Mouse (Mus musculus): Measurements from ENCODE around the gene Nemp1. TPM values are rescaled to one million over a fixed set of nuclear protein-coding genes. Genes with fewer than 3 reads are reported as not detected.

Nemp1 gene
- total and polyA plus RNA-seq, 2 experiments from 2014 or later, result 1.4 to 3.2 TPM

DNA sequence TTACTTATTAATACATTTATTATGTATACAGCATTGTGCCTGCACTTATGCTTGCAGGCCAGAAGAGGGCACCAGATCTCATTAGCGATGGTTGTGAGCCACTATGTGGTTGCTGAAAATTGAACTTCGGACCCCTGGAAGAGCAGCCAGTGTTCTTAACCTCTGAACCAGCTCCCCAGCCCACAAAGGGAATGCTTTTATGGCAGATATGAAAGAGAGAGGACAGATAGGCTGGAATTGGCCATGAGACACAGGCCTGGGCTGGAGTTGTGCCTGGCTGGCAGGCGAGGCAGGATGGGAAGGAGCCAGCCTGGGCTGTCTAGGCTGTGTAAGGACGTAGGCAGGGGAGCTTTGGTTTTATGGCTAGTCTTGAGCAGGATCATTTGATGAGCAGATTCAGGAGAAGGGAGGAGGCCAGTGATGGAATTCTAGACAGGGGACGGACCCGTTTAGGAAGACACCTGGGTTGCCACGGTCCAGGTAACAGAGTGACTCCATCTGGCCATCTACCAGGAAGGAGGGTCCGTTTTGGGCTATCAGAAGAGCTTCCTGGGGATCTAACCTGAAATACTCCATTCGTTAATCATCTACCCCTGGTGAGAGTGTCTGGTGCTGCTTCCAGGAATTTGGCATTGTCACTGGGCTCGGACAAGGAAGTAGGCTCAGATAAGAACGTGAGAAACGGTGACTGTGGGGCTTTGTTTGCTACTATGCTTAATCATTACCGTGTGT is 71.6 kb downstream of the Nemp1 start:
- no peak overlapping the region for H3K4me3 ChIP-seq (ENCODE audit: low read depth, low read length)
- H3K9ac ChIP-seq (replicated peaks; ENCODE audit: low read length, poor library complexity, severe bottlenecking), result no peak overlapping the region
- peaks cover 21% of the 10 kb centered on the region for H3K36me3 ChIP-seq (ENCODE audit: insufficient read depth, low read length)
- no peak for ATAC-seq (ENCODE audit: low FRiP score)
- WGBS, result 54% methylated on average over 13 of the region's 13 CpGs
- DNase-seq (ENCODE audit: low spot score), result no peak
- H3K4me1 ChIP-seq (ENCODE audit: insufficient read depth, low read length), result no peaks in the 10 kb centered on the region; the same call in 1 of the 2 replicates
- H3K27me3 ChIP-seq (ENCODE audit: insufficient read depth, low read length), result no peaks in the 10 kb centered on the region
- H3K27ac ChIP-seq (ENCODE audit: low read depth, low read length), result no peak overlapping the region
- no peak overlapping the region for H3K4me2 ChIP-seq (ENCODE audit: low read depth, low read length, poor library complexity, severe bottlenecking)
- peak; percentile 78 for TF ChIP-seq CTCF (IDR thresholded peaks at IDR 0.05)
- no peaks in the 10 kb centered on the region for H3K9me3 ChIP-seq (ENCODE audit: low read length)

DNA sequence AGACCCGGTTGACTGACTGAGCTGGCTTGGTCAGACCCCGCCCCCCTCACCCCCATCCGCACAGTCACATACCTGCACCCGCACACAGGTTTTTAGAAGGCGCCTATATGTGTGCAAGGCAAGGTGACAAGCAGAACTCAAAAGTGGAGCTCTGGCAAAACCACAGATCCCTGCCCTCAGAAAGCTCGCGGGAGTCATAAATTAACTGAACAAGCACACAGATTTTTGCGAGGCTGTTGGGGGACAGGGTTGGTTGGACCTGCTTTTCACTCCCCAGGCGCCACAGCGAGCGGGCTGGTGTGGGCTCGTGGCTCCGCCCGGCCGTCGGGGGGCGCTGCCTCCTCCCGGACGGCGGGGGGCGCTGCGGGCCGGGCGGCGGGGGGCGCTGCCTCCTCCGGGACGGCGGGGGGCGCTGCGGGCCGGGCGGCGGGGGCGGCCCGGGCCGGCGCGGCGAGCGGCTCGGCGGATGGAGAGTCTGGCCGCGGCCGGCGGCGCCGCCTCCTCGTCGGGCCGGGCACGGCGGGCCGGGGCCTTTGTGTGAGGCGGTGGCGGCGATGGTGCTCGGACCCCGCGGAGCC is 72.5 kb downstream of the Nemp1 start, which contains the start of gene Zbtb39:
Gene Zbtb39 (plus strand): TSS at position 456 of the 578 bp plus-strand sequence.
- DNase-seq (ENCODE audit: low spot score), result peak; percentile 75
- Histone ChIP-seq H3K27ac (ENCODE audit: low read depth, low read length) (peak within 1 kb of the TSS; percentile 77), H3K27me3 (ENCODE audit: insufficient read depth, low read length) (no peaks in the 10 kb centered on the region), H3K36me3 (ENCODE audit: insufficient read depth, low read length) (peaks cover 29% of the 10 kb centered on the region), H3K9ac (replicated peaks; ENCODE audit: low read length, poor library complexity, severe bottlenecking) (peak within 1 kb of the TSS; percentile 94), H3K4me1 (ENCODE audit: insufficient read depth, low read length) (no peaks in the 10 kb centered on the region; the same call in 1 of the 2 replicates), H3K9me3 (ENCODE audit: low read length) (no peaks in the 10 kb centered on the region), H3K4me3 (ENCODE audit: low read depth, low read length) (peak within 1 kb of the TSS; percentile 69), H3K4me2 (ENCODE audit: low read depth, low read length, poor library complexity, severe bottlenecking) (peak within 1 kb of the TSS; percentile 69)
- 1% methylated on average over 18 of the region's 61 CpGs for WGBS
- peak; percentile 64 for TF ChIP-seq CTCF (IDR thresholded peaks at IDR 0.05)
- peak; percentile 82 for ATAC-seq (ENCODE audit: low FRiP score)

DNA sequence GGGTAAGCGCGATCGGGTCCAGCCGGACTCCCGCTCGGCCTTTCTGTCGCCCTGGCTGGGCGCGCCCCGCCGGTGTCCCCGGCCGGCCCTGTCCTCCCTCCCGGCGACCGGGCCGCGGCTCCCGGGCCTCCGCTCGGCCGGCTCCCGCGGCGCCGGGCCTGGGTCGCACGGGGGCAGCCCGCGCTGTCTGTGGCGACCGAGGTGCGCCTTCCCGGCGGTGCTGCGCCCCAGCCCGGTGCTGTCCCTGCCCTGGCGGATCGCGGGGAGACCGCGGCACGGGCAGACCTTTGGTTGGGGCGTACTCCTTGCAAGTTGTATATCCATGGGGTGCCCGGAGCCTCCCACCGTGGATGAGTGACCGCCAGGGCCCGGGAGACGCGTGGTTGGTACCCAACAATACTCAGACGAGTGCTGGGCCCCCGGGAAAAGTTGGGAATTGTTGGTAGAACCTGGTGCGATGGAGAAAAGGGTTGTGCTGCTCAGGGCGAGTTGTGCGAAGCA is 73.0 kb downstream of the Nemp1 start:
- Histone ChIP-seq H3K27me3 (ENCODE audit: insufficient read depth, low read length) (no peaks in the 10 kb centered on the region), H3K4me2 (ENCODE audit: low read depth, low read length, poor library complexity, severe bottlenecking) (peak overlapping the region; percentile 69), H3K4me1 (ENCODE audit: insufficient read depth, low read length) (no peaks in the 10 kb centered on the region; the same call in 1 of the 2 replicates), H3K9me3 (ENCODE audit: low read length) (no peaks in the 10 kb centered on the region), H3K9ac (replicated peaks; ENCODE audit: low read length, poor library complexity, severe bottlenecking) (peak overlapping the region; percentile 94), H3K27ac (ENCODE audit: low read depth, low read length) (peak overlapping the region; percentile 77), H3K36me3 (ENCODE audit: insufficient read depth, low read length) (peaks cover 35% of the 10 kb centered on the region), H3K4me3 (ENCODE audit: low read depth, low read length) (peak overlapping the region; percentile 69)
- no peak for DNase-seq (ENCODE audit: low spot score)
- ATAC-seq (ENCODE audit: low FRiP score), result peak; percentile 47
- TF ChIP-seq CTCF (IDR thresholded peaks at IDR 0.05), result no peak
- under 1% methylated on average over 38 of the region's 55 CpGs for WGBS

DNA sequence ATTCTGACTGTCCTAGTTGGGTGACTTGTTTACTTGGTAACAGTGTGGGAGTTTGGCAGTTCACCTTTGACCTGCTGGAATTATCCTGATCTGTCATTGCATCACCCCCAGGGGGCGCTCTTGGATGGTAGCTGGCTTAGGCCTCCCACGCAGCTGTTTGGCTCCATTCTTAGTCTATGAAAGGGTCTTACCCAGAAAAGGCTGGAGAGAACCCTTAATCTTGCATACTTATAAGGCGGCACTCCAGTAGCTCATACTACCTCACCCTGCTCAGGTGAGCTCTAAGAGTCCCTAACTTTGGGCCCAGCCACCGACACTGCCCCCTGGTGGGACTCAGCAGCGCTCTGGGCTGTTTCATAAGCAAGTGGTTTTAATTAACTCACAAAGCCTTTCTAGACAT is 78.0 kb downstream of the Nemp1 start:
- H3K4me2 ChIP-seq (ENCODE audit: low read depth, low read length, poor library complexity, severe bottlenecking), result no peak overlapping the region
- H3K4me1 ChIP-seq (ENCODE audit: insufficient read depth, low read length), result no peaks in the 10 kb centered on the region; the same call in 1 of the 2 replicates
- peak; percentile 68 for TF ChIP-seq CTCF (IDR thresholded peaks at IDR 0.05)
- no peak overlapping the region for H3K27ac ChIP-seq (ENCODE audit: low read depth, low read length)
- no peak for ATAC-seq (ENCODE audit: low FRiP score)
- 61% methylated on average over 5 of the region's 5 CpGs for WGBS
- H3K36me3 ChIP-seq (ENCODE audit: insufficient read depth, low read length), result peaks cover 55% of the 10 kb centered on the region
- H3K4me3 ChIP-seq (ENCODE audit: low read depth, low read length), result no peak overlapping the region
- no peaks in the 10 kb centered on the region for H3K27me3 ChIP-seq (ENCODE audit: insufficient read depth, low read length)
- no peak overlapping the region for H3K9ac ChIP-seq (replicated peaks; ENCODE audit: low read length, poor library complexity, severe bottlenecking)
- no peaks in the 10 kb centered on the region for H3K9me3 ChIP-seq (ENCODE audit: low read length)
- DNase-seq (ENCODE audit: low spot score), result peak; percentile 56

DNA sequence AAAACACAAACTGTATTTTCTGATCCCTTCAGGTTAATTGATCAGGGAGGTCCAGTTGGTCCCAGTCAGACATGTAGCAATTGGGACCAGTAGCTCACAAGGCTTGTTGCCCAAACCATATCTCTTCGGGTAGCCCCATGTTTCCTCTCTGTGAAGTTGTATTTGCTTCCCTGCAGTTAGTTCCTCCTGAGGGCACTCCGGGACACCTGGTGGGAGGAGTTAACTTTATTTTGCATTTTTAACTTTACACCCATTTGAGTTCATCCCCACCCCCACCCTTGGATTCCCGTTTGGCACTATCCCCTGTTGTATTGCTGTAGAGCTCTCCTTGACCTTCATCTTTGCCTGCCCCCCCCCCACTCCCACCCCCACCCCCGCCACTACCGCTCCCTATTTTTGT is 79.2 kb downstream of the Nemp1 start:
- DNase-seq (ENCODE audit: low spot score) (no peak), ATAC-seq (ENCODE audit: low FRiP score) (no peak)
- Histone ChIP-seq H3K4me3 (ENCODE audit: low read depth, low read length) (no peak overlapping the region), H3K36me3 (ENCODE audit: insufficient read depth, low read length) (peaks cover 55% of the 10 kb centered on the region), H3K27ac (ENCODE audit: low read depth, low read length) (no peak overlapping the region), H3K9me3 (ENCODE audit: low read length) (no peaks in the 10 kb centered on the region), H3K4me1 (ENCODE audit: insufficient read depth, low read length) (no peaks in the 10 kb centered on the region), H3K4me2 (ENCODE audit: low read depth, low read length, poor library complexity, severe bottlenecking) (no peak overlapping the region), H3K27me3 (ENCODE audit: insufficient read depth, low read length) (no peaks in the 10 kb centered on the region), H3K9ac (replicated peaks; ENCODE audit: low read length, poor library complexity, severe bottlenecking) (no peak overlapping the region)
- no peak for TF ChIP-seq CTCF (IDR thresholded peaks at IDR 0.05)
- 84% methylated on average over 4 of the region's 5 CpGs for whole genome bisulfite sequencing

DNA sequence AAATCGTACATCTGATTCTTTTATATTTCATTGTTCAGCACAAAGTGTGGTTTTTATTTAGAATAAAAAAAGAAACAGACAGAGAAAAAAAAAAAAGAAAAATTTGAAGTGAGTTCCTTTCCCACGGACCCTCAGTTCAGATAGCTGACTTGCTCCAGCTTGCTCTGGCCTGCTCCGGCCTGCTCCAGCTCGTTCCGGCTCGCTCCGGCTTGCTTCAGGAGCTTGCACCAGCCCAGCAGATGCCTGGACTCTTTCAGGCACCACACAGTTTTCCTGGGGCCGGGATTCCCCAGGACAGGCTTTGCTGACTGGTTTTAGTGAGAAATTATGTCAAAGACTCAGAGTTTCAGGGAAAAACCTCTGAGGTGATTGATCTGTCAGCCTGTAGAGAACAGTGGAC is 80.6 kb downstream of the Nemp1 start:
- 94% methylated on average over 8 of the region's 8 CpGs for WGBS
- no peak for TF ChIP-seq CTCF (IDR thresholded peaks at IDR 0.05)
- no peak overlapping the region for H3K27ac ChIP-seq (ENCODE audit: low read depth, low read length)
- no peaks in the 10 kb centered on the region for H3K27me3 ChIP-seq (ENCODE audit: insufficient read depth, low read length)
- no peak for DNase-seq (ENCODE audit: low spot score)
- no peak overlapping the region for H3K9ac ChIP-seq (replicated peaks; ENCODE audit: low read length, poor library complexity, severe bottlenecking)
- no peaks in the 10 kb centered on the region for H3K9me3 ChIP-seq (ENCODE audit: low read length)
- ATAC-seq (ENCODE audit: low FRiP score), result no peak
- no peak overlapping the region for H3K4me3 ChIP-seq (ENCODE audit: low read depth, low read length)
- H3K4me2 ChIP-seq (ENCODE audit: low read depth, low read length, poor library complexity, severe bottlenecking), result no peak overlapping the region
- no peaks in the 10 kb centered on the region for H3K4me1 ChIP-seq (ENCODE audit: insufficient read depth, low read length)
- H3K36me3 ChIP-seq (ENCODE audit: insufficient read depth, low read length), result peaks cover 45% of the 10 kb centered on the region
